Mouse (Mus musculus) megakaryocyte-erythroid progenitor cell, adult 5-6 weeks (primary cell): ENCODE data around the gene Itga5. TPM values are rescaled to one million over a fixed set of nuclear protein-coding genes. Genes with fewer than 3 reads are reported as not detected.

Experiments
- ATAC-seq: replicated peaks from 2 replicates; pipeline ENCODE4 v1.8.0; 2016; ENCODE audit warnings: mild to moderate bottlenecking, inconsistent platforms; ENCODE audit not compliant: severe bottlenecking, poor library complexity, low FRiP score, low TSS enrichment
- total RNA-seq, 2 experiments: library from RNA; stranded (forward) in 1 of 2; stranded (reverse) in 1 of 2; fragments of 200-1000, 215-1000 nt in 1 of 2; fragments of >200 nt in 1 of 2; fragmentation: Nextera tagmentation in 1 of 2; gene quantifications; 2 replicates each; pipeline ENCODE4 v1.2.3; 2014 to 2017

The Itga5 gene
- total RNA-seq, 2 experiments from 2014 or later = 11.8 to 56.4 TPM

GRCm38 (mm10) chr15:103301046-103301445 is 65.5 kb downstream of the Itga5 start:
- no peak for ATAC-seq

GRCm38 (mm10) chr15:103300560-103300959 is 66.0 kb downstream of the Itga5 start:
- ATAC-seq = no peak

- ATAC-seq = no peak
These were observed 66.5 kb downstream of the Itga5 start for GRCm38 (mm10) chr15:103300067-103300471.

DNA sequence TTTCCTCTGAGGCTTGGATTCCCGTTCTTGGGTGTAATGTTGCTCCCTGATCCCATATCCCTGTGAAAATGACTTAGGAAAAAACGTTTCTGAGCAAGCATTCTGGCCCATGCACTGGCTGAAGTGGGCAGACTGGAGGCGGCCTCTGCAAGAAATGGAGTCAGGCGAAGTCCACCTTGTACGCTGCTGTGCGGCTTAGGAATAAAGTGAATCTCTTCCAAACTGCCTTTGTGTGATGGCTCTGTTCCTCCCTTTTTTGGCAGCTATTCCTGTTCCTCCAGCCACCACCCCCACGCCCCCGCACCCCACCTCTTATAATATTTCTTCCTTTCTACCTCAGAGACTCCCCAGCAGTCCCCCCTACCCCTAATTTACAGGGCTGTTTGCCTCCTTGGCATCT is 66.9 kb downstream of the Itga5 start:
- ATAC-seq = no peak

- ATAC-seq = no peak
These were observed 67.5 kb downstream of the Itga5 start for GRCm38 (mm10) chr15:103298861-103299616.

DNA sequence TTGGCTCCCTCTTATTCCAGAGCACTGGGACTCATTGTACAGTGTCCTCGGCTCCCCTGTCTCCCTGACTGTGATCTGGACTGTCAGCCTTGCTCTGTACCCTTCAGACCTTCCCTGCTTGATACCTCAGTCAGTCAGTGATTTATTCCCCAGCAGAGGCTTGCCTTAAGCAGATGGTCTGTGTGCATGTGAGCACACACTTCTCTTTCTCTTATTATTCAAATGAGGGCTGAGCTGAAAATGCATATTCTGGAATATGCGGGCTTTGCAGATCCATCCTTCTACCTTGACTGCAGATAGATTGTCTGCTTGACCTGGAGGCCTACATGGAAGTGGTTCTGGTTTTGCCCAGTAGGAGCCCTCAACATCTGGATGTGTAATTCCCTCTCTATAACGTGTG is 68.5 kb downstream of the Itga5 start:
- ATAC-seq = no peak

GRCm38 (mm10) chr15:103297313-103297712 is 69.2 kb downstream of the Itga5 start:
- no peak for ATAC-seq

GRCm38 (mm10) chr15:103295851-103296250 is 70.7 kb downstream of the Itga5 start:
- ATAC-seq = no peak

DNA sequence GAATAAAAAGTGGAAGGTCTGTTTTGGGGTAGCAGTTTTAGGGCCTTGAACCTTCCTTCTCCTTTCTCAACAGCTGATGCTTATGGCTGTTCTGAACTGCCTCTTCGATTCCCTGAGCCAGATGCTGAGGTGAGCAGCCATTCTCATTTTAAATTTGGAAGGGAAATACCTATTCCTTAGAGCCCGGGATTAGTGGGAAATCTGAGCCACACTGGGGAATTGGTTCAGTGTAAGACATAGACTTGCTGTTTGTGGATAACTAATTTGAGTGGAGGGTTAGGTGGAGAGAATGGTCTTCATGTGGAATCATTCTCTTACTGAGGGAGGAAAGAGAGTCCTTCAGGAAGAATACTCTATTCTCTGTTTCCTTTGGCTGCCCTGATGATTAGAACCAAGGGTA is 71.9 kb downstream of the Itga5 start:
- ATAC-seq = no peak

Other genes with a start within 250 kb of the Itga5 start
- gene Smug1, start 199.7 kb downstream of the Itga5 start, total RNA-seq (2014; fragmentation: Nextera tagmentation) = 3.6 and 5.9 TPM in 2 replicates
- gene Smug1, start 199.7 kb downstream of the Itga5 start, total RNA-seq (2017) = 2.2 and 4.2 TPM in 2 replicates
- 151 and 165 TPM in 2 replicates for gene Cbx5, start 126.9 kb downstream of the Itga5 start, total RNA-seq (2014; fragmentation: Nextera tagmentation)
- 183 and 300 TPM in 2 replicates for gene Cbx5, start 126.9 kb downstream of the Itga5 start, total RNA-seq (2017)
- gene Hnrnpa1, start 126.3 kb downstream of the Itga5 start, total RNA-seq (2014; fragmentation: Nextera tagmentation) = 845 and 937 TPM in 2 replicates
- gene Hnrnpa1, start 126.3 kb downstream of the Itga5 start, total RNA-seq (2017) = 2,161 and 2,727 TPM in 2 replicates
- gene Nfe2, start 108.4 kb downstream of the Itga5 start, total RNA-seq (2014; fragmentation: Nextera tagmentation) = 145 and 147 TPM in 2 replicates
- 124 and 142 TPM in 2 replicates for gene Nfe2, start 108.4 kb downstream of the Itga5 start, total RNA-seq (2017)
- 218 and 249 TPM in 2 replicates for gene Copz1, start 94.0 kb downstream of the Itga5 start, total RNA-seq (2014; fragmentation: Nextera tagmentation)
- gene Copz1, start 94.0 kb downstream of the Itga5 start, total RNA-seq (2017) = 53.9 and 91.2 TPM in 2 replicates
- 0.49 TPM in 1 of 2 replicates, not detected in the other for gene Gpr84, start 56.2 kb downstream of the Itga5 start, total RNA-seq (2014; fragmentation: Nextera tagmentation)
- 0.34 and 1.3 TPM in 2 replicates for gene Gpr84, start 56.2 kb downstream of the Itga5 start, total RNA-seq (2017)
- 23.4 and 28.7 TPM in 2 replicates for gene Zfp385a, start 26.7 kb downstream of the Itga5 start, total RNA-seq (2014; fragmentation: Nextera tagmentation)
- 1.7 and 2.1 TPM in 2 replicates for gene Zfp385a, start 26.7 kb downstream of the Itga5 start, total RNA-seq (2017)
- not detected in 2 replicates for gene Gtsf1, start 63.7 kb upstream of the Itga5 start, total RNA-seq (2014; fragmentation: Nextera tagmentation)
- gene Gtsf1, start 63.7 kb upstream of the Itga5 start, total RNA-seq (2017) = not detected in 2 replicates
- not detected in 2 replicates for gene Gtsf2, start 81.7 kb upstream of the Itga5 start, total RNA-seq (2014; fragmentation: Nextera tagmentation)
- gene Gtsf2, start 81.7 kb upstream of the Itga5 start, total RNA-seq (2017) = not detected in 2 replicates
- gene Nckap1l, start 87.0 kb upstream of the Itga5 start, total RNA-seq (2014; fragmentation: Nextera tagmentation) = 40.1 and 49.9 TPM in 2 replicates
- 60.4 and 61.3 TPM in 2 replicates for gene Nckap1l, start 87.0 kb upstream of the Itga5 start, total RNA-seq (2017)
- gene Pde1b, start 136.3 kb upstream of the Itga5 start, total RNA-seq (2014; fragmentation: Nextera tagmentation) = 3.6 and 5.8 TPM in 2 replicates
- gene Pde1b, start 136.3 kb upstream of the Itga5 start, total RNA-seq (2017) = 1.3 and 1.5 TPM in 2 replicates
- gene Ppp1r1a, start 171.2 kb upstream of the Itga5 start, total RNA-seq (2014; fragmentation: Nextera tagmentation) = not detected in 2 replicates
- not detected in 2 replicates for gene Ppp1r1a, start 171.2 kb upstream of the Itga5 start, total RNA-seq (2017)
- not detected in 2 replicates for gene Glycam1, start 198.3 kb upstream of the Itga5 start, total RNA-seq (2014; fragmentation: Nextera tagmentation)
- not detected in 2 replicates for gene Glycam1, start 198.3 kb upstream of the Itga5 start, total RNA-seq (2017)